Mouse (Mus musculus) cerebellum, adult (tissue): Measurements from ENCODE around the gene Tbl3.
"Not testable (repeated sequence)": the region's sequence is repeated elsewhere in the genome, so short reads cannot be mapped to it uniquely, and the experiment has no call there.

Source experiments
- ATAC-seq: cut with Nextera tagmentation; 2 replicates; pipeline ENCODE4 v1.9.2; 2017; ENCODE audit warnings: mild to moderate bottlenecking, moderate library complexity, mixed read lengths; ENCODE audit not compliant: insufficient number of reproducible peaks, low FRiP score, low TSS enrichment

Tbl3 gene

DNA sequence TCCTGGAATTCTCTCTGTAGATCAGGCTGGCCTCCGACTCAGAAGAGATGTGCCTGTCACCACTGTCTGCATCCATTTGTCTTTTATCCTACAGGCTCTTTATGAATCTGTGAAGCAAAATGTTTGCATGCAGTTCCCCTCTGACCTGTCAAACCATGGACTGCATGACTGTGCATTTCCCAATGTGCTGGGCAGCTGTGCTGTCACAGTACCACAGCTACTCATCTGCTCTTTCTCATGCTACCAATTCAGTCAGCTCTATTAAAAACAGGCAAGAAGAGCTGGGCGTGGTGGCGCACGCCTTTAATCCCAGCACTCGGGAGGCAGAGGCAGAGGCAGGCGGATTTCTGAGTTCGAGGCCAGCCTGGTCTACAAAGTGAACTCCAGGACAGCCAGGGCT lies 40.4 kb downstream of the Tbl3 start:
- ATAC-seq: not testable (repeated sequence)

DNA sequence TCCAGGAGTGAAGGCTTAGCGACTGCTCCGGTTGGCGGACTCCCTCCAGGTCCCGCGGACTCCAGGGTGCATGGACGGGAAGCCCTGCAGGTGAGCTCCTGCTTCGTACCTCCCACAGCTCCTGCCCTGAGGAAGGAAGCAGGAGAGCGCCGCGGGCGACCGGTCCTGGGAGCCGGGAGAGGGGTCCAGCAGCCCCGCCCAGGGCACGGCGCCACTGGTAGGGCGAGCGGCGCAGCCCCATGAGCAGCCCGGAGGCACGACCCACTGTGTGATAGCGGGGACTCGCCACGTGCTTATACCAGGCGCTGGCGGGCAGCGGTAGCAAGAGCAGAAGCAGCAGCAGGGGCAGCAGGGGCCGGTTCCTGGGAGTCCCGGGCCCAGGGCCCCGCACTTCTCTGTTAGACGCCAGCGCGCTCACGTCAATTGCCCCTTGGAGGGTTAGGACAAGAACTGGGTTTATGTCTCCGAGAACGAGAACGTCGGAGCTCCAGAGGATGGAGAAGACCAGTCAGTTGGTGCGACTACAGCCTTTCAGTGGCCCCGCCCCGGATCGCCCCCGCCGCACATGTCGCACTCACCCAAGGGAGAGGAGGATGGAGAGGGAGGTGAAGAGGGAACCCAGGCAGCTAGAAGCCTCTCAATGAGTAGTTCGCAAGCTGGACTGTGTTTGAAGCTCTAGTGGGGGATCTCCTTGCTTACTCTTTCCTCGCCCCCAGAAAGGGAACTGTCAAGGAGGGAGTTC lies 49.3 kb downstream of the Tbl3 start, which contains the start of gene Npw:
Gene Npw (minus strand): TSS at position 441 of the 742 bp plus-strand sequence.
- no peak for ATAC-seq

GRCm38 (mm10) chr17:24654969-24655368 lies 52.5 kb downstream of the Tbl3 start:
- ATAC-seq: no peak

DNA sequence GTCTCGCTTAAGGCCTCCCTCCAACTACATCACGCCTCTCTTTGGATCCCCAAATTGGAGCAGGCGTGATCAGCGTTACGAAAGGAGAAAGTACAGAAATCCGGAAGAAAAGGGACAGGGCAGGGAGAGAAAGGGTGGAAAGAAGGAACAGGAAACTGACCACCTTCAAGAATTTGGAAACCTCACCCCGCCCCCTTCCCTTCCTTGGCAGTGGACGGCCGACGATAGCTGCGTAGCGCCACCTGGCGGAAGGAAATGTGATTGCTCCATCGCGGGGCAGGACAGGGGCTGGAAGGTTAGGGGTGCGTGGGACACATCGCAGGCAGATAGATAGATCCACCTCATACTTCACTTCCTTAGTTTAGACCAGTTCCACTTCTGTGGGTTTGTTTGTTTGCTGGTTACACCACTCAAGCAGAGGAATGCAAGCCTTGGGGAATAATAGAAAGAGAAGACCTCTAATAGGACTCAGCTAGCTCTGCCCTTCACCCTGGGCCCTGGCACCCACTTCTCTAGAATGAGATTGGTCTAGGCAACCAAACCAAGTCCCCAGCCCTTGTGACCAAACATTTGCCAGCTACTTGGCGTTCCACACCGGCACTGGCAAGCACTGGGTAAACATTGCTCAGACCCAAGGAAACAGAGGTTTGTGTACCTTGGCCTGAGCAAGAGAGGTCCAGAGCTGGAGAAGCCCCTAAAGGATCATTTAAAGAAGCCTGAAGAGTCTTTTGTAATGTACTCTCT lies 53.3 kb downstream of the Tbl3 start:
- ATAC-seq: no peak

- ATAC-seq: no peak
Measured at GRCm38 (mm10) chr17:24651835-24652234, 55.6 kb downstream of the Tbl3 start.

GRCm38 (mm10) chr17:24650766-24651165 lies 56.7 kb downstream of the Tbl3 start:
- no peak for ATAC-seq

DNA sequence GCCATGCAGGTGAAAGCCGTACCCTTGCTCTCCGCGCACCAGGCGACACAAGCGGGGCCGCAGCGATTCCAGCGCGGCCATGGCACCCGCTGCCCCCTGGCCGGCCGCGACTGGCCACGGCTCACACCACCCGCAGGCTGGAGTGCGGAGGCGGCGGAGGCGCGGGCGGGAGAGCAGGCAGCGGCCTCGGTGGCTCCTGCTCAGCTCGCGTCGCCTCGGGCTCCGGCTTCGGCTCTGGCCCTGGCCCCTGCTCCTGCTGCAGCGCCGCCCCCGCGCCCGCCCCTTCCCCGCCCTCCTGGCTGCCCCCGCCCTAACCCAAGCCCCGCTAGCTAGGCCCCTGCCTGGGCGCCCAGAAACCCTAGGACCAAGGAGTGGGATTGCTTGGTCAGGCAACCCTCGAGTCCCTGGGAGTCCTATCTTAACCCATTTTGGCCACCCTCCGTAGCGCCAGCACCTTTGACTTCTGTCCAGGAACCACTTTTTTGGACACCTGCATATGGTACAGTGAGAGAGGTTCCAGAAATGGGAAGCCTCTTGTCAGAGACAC lies 57.3 kb downstream of the Tbl3 start, which contains the start of gene Slc9a3r2:
Gene Slc9a3r2 (minus strand): TSS at position 258 of the 547 bp plus-strand sequence.
- ATAC-seq: peak; percentile 15; the same call in 1 of the 2 replicates

DNA sequence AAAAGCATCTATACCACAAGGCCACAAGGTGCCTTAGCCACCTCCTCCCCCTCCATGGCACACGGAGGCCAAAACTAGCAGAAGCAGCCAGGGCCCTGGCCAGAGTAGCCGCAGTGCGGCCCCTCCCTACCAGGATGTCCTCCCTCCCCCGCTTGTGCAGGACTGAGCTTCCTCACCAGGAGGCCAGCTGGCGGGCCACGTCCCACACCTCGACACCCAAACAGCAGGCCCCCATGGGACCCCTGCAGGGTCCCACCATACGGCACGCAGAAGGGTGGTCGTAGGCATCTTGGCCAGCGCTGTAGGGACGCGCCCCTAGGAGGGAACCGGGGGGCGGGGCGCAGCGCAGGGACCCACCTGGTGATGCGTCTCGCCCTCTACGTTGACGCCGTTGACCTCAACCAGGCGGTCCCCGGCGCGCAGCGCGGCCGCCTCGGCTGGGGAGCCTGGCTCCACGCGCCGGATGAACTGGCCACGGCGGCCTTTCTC lies 57.8 kb downstream of the Tbl3 start:
- peak; percentile 55; the same call in 1 of the 2 replicates for ATAC-seq

DNA sequence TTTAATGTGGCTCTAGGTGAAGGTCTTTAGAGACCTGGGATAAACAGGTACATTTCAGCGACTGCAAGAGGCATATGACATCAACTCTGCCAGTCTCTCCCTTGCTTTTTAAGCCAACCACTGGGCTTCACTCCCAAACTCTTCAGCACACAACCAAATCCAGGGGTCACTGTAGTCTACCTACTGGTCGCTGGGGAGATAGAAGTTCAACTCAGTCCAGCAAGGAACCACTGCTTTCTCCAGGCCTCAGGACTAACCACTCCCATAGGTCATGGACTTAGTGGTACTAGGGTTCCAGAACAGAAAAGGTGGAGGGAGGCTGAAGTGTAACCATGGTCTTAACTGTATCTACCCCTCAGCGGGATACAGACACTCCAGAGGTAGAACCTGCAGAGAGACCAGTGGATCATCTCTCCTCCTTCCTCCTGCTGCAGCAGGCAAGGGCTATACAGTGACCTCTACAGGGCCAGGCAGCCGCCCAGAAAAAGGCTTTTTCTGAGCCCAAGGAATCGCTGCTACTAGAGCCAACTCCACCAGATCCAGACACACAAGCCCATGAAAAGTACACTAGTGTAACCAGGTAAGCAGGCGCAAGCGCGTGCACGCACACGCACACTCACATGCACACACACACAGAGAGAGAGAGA lies 58.6 kb downstream of the Tbl3 start:
- ATAC-seq: no peak
